Mouse (Mus musculus): ENCODE measurements around the gene Hsd3b7.

DNA sequence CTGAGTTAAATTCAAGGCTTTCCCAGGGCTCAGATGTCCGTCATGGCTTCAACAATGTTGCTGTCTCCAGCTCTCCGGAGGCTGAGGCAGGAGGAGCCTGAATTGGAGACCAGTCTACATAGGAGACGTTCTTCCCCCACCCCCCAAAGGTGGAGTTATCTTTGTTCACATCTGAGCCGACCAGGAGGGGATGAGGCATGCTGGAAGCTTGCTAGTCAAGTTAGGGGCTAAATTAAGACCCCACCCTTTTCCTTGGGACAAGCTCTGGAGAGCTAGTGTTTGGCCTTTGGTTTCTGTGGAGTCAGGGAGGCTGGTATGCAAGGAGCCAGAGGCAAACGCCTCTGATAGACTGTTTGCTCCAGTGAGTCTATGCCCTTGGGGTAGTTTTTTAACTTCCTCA lies 47.2 kb upstream of the Hsd3b7 start:
- no peak for TF ChIP-seq ZC3H11A (IDR thresholded peaks at IDR 0.05; ENCODE audit: borderline replicate concordance, low read depth, low read length)
- TF ChIP-seq ZNF384 (IDR thresholded peaks at IDR 0.05; ENCODE audit: low read depth, low read length), result no peak

Measured in ES-E14 (cell line).